Mouse (Mus musculus) heart, postnatal 4 days (tissue): Measurements from ENCODE around the gene Elmo1. TPM values are rescaled to one million over a fixed set of nuclear protein-coding genes. Genes with fewer than 3 reads are reported as not detected.

ENCODE experiments used
- DNase-seq: peaks from one replicate; pipeline ENCODE4 v3.0.0; 2021
- total RNA-seq, 2 experiments: library from RNA; stranded (reverse); gene quantifications; 2 replicates each; pipeline ENCODE4 v1.2.3; 2021

The Elmo1 gene
- total RNA-seq, 2 experiments from 2014 or later: 21.1 to 22.4 TPM

DNA sequence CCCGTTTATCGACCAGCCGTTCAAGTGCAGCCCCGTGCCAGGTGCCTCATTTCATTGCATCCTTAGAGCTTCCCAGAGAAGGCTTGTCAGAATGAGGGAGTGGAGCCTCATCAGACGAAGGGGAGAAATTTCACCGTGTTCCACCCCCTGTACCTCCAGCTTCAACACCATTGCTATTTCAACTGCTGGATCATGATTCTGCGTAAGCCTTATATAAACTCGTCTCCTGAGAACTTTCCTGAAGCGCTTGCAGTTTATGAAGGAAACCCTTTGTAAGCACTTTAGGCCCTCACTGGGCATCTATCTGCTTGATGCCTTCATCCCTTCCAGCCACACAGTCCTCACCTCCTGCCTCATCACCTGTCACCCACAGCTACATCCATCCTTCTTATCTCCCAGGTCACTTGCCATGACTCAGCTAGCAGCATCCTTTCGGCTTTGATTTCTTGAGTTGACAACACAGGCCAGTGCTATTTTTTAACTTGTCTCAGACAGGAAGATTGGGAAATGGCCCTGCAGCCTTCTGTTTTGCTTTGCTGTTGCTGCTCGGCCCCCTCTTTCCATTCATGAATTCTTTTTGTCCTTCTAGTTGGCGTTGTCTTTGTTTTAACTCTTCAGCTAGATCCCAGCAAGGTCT lies 456.3 kb downstream of the Elmo1 start:
- DNase-seq: no peak

GRCm38 (mm10) chr13:20549983-20550382 lies 459.6 kb downstream of the Elmo1 start:
- DNase-seq: no peak

GRCm38 (mm10) chr13:20551559-20551958 lies 461.2 kb downstream of the Elmo1 start:
- no peak for DNase-seq

DNA sequence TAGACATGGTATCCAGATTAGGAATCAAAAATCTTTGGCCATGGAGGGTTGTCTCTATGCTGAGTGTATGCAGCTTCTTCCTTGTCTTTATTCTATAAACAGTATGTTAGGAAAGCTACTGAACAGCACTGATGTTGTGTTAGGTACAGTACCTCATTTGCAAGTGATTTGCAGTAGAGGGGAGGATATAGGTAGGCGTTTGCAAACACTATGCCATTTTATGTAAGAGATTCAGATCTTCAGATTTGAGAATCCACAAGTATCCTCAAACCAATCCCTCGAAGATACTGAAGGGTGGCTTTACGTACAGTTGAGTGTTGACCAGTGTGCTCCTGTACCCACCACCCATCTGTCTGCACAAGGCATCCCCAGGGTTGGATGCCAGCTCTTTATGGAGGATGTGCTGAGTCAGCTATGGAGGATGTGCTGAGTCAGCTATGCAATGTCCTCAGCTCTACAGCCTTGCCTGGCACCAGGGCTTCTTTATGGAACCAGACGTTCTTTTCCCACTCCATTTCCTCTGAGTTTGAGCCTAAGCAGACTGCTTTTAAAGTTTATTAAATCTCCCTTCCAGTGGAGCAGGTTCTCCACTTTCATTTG lies 465.6 kb downstream of the Elmo1 start:
- no peak for DNase-seq

- no peak for DNase-seq
Observed at GRCm38 (mm10) chr13:20556739-20557138, 466.3 kb downstream of the Elmo1 start.

GRCm38 (mm10) chr13:20557156-20557555 lies 466.8 kb downstream of the Elmo1 start:
- no peak for DNase-seq

DNA sequence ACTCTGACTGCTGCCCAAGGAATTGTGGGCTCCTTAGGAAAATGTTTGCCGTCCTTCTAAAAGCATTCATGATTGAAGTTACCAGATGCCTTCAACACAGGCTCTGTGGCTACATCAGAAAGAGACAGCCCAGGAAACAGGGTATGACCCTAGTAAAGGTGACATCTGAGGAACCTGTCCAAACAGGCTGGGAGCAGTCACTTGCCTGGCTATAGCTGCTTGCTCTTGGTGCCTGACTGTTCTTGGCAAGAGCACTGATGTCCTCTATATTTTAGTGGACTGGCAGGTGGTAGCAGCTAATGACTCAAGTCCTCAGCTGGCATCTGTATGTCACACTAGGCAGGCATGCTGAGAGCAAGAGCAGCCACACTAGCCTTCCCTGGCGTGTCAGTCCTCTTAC lies 468.0 kb downstream of the Elmo1 start:
- no peak for DNase-seq

DNA sequence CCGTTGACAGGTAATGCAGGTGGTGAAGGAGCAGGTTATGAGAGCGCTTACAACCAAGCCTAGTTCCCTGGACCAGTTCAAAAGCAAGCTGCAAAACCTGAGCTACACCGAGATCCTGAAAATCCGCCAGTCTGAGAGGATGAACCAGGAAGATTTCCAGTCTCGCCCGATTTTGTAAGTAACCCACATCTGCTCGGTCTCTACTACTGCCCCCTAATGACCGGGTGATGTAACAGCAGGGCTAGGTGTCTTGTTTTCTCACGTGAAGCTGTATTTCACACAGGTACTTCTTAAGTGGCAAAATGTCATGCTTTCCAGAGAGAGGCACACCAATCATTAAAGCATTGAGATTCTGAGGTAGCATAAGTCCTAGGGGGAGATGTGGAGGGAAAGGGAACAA lies 474.0 kb downstream of the Elmo1 start:
- DNase-seq: no peak

DNA sequence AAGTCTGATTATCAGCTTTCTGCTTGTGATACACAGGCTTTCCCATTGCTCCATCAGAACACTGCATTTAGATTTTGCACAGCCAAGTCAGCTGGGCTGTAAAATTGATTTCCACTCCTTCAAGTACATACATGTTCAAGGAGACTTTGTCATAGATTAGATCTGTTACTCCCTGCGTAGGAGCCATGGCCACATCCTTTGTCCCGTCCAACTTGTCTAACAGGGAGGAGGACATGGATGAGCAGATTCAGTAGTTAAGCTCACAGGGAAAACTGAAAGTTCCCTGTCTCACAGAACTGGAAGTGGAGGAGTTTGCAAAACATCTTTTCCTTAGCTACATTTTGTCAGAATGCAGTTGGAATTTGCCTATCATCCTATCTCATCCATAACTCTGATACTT lies 484.8 kb downstream of the Elmo1 start:
- DNase-seq: no peak

GRCm38 (mm10) chr13:20585868-20586267 lies 495.5 kb downstream of the Elmo1 start:
- DNase-seq: no peak

GRCm38 (mm10) chr13:20586462-20586861 lies 496.1 kb downstream of the Elmo1 start:
- no peak for DNase-seq

DNA sequence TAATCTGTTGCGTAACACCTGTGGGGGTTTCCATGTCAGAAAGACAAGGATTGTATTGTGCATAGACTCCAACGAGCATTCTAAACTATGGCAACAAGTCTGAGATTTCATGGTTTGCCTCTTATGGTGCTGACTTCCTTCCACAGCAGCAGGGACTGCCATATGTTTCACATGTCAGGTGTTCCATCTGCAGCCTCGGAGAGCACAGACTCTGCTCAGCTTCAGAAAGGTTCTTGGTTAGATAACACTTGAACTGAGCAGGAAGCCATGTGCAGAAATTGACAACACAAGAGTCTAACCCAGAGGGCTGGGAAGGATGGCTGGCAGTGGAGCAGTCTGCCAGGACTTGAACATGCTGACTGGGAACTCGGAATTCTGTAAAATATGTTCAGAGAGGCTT lies 500.6 kb downstream of the Elmo1 start:
- DNase-seq: no peak

DNA sequence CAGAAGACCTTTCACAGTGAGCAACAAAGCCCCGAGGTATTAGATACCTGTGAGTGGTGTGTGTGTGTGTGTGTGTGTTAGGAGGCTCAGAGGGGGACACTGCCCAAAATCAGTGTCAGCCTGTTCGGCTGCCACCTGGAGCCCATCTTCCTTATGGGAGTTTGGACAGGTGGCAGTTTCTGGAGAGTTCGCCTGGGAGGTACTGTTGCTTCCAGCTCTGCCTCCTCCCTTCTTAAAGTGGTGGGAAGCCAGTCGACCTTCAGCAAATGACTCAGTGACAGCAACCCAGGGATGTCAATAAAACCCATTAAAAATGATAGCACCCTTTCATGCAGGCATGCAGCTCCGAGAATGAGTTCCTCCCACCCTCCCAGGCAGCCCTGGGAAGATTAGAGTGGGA lies 506.9 kb downstream of the Elmo1 start:
- no peak for DNase-seq

DNA sequence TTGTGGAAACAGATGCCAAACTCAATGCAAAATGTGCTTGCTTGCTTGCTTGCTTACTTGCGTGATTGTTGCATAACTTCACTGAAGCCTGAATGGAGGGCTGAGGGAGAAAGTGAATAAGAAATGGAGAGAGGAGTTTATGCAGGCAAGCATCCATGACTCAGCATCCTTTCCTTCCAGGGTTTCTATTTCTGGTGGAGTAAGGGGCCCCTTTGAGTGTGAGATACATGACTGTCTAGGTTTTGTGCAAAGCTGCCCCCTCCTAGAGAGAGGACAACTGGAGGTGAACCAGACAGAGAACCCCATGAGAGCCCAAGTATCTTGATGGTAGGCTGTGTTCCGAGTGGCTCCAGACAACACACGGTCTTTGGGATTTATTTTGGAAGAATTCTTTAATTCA lies 508.2 kb downstream of the Elmo1 start:
- no peak for DNase-seq

DNA sequence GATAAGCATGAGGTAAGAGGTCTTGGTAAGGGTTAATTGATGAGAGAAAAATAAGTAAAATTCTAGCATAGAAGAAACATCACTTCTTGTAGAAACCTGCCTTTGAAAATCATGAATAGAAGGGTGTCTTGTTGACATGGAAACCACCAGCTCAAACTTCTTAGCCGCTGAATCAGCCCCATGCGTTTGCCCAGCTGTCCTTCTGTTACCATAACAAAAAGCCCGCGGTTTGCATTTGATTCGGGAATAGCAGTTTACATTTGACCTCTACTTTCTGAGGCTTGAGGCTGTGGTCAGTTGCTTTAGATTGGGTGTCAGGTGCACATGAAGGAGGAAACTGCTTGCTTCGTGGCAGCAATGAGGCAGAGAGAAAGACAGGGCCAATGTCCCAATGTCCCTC lies 509.9 kb downstream of the Elmo1 start:
- DNase-seq: no peak

DNA sequence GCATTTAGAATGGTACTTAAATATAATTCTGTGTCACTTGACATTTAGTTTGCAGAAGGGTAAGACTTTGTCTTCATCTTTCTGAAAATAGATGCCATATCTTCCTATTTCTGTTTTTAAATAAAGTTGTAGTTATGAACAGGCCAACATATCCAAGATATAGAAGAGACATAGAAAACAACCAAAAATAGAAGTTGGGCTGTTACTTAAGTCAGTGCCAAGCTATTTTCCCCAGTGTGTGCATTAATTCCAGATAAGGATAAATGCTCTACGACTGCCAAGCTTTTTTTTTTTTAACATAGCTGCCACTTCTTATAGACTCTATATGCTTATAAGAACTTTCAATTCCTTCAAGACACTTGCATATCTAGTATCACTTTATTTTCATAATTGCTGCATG lies 511.0 kb downstream of the Elmo1 start:
- DNase-seq: no peak

- DNase-seq: no peak
Observed at GRCm38 (mm10) chr13:20606891-20607290, 516.5 kb downstream of the Elmo1 start.

DNA sequence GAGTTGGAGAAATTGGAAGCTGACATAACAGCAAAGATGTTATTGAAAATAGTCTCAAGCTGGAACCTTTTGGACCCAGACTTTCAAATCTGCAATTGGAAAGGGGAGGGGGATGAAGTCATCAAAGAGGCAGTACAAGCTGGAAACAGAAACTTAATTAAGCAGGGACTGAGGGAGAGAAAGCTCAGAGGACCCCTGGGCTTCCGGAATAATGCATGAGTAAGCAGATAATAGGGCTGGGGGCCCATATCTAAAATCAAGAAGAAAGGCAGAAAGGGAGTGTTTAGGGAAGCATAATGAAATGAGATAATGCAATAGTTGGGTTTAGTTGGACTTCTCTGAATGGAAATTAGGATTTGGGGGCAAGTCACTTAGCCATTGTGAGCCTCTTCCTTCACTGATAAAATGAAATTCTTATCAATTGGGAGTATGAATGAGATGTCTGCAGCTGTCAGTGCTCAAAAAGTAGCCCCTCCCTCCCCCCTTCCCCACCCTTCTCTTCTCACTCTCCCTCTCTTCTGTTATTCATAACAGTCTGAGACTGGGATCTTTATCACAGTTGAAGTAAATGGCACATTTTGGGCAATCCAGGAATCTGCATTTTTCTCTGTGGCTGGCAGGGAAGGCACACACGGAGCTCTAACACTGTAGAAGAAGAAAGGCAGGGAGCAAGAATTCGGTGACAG lies 518.8 kb downstream of the Elmo1 start:
- DNase-seq: no peak

- DNase-seq: no peak
Observed at GRCm38 (mm10) chr13:20615596-20616469, 525.4 kb downstream of the Elmo1 start.

DNA sequence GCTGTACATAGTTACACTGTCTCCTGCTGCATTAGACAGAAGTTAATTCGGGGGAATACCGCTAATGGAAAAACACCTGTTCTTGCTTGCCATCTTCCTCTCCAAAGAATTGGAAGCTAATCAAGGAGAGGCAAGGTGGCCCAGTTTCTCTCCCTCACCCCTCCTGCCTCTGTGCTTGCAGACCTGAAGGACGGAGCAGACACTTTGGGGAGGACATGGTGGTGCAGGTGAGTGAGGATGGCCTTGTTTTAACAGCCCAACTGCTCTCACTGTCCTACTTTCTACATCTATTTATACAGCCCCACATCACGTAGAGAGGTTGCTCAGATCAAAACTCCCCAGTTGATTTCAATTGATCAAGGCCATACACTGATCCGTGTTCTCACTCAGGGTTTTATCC lies 529.5 kb downstream of the Elmo1 start:
- DNase-seq: no peak

- DNase-seq: no peak
Observed at GRCm38 (mm10) chr13:20623071-20623850, 532.9 kb downstream of the Elmo1 start.

DNA sequence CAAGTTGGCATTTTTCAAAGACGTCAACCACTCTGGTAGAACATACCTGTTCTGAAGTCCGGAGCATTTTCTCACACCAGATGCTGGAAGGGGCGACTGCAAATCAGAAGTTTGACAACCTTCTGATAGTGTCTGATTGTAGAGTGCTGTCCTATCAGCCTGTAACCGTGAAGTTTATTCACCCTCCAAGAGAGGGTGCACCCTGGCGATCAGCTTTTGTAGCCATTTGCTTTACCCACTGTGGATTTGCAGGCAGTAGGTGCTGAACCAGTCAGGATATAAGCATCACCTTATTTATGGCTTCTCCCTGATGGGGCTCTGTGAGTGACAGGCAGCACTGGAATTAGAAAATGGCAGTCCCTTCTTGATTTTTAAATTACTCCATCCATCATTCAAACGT lies 537.4 kb downstream of the Elmo1 start:
- DNase-seq: no peak
